ENCODE assay signal across 8 mouse cellular contexts in genomic region chr7:113167092-113167491, GRCm38 (mm10). TPM values are rescaled to one million over a fixed set of nuclear protein-coding genes. Genes with fewer than 3 reads are reported as not detected.
DNase-seq lines count a peak whose midpoint lies in the region; TF ChIP-seq lines count a peak whose summit lies in the region.

No protein-coding gene starts in this region.

- H3K4me1 ChIP-seq in embryonic fibroblast, embryonic 13.5 days (ENCODE audit: control insufficient read depth, insufficient read depth, low read length), result peaks cover 19% of the 10 kb centered on the region

- TF ChIP-seq CTCF in embryonic fibroblast, embryonic 13.5 days (IDR thresholded peaks at IDR 0.05; ENCODE audit: borderline replicate concordance, insufficient read depth, low read length), result peak; percentile 44; the same call in 1 of the 2 replicates

- DNase-seq in layer of hippocampus, adult 9-11 months, result peak; percentile 59
- no peak for DNase-seq in layer of hippocampus, postnatal 25 days (ENCODE audit: extremely low spot score in 1 of 2, low spot score in 1 of 2)
- DNase-seq in NIH3T3 (ENCODE audit: low read depth), result peak; percentile 67
- peak; percentile 50 for DNase-seq in kidney, adult 18-20 months
- DNase-seq in lung, postnatal 4 days, result peak; percentile 27 to 40
- DNase-seq in frontal cortex, postnatal 36 days (ENCODE audit: low spot score in 2 of 2), result no peak
- no peak for DNase-seq in right cerebral cortex, adult 18-20 months

- no peak for TF ChIP-seq POLR2A in embryonic fibroblast, embryonic 13.5 days (IDR thresholded peaks at IDR 0.05; ENCODE audit: low read depth, low read length)

- H3K4me3 ChIP-seq in embryonic fibroblast, embryonic 13.5 days (ENCODE audit: insufficient read depth, low read length), result no peak overlapping the region

- no peak overlapping the region for H3K27ac ChIP-seq in embryonic fibroblast, embryonic 13.5 days (ENCODE audit: insufficient read depth, low read length)

RNA-seq across cellular contexts. Expression of gene Arntl, which starts 40.2 kb away (rescaled TPM):
- total RNA-seq in layer of hippocampus, postnatal 25 days (2021), result 10 to 100 TPM; 31.1 to 32.0 TPM
- polyA plus RNA-seq in embryonic fibroblast, embryonic 13.5 days (2011; ENCODE audit: insufficient read length, low read depth, missing spikeins), result 24.4 and 27.8 TPM in 2 replicates

Comparison
In these comparisons a context has a peak if more than half of its experiments do, and no peak if none do; other contexts are left out.
1. DNase-seq: peak in layer of hippocampus, adult 9-11 months (single experiment), NIH3T3 (single experiment), kidney, adult 18-20 months (single experiment) and lung, postnatal 4 days (2 of 2); none in layer of hippocampus, postnatal 25 days (0 of 2), frontal cortex, postnatal 36 days (0 of 2) and right cerebral cortex, adult 18-20 months (single experiment).